8 mouse cellular contexts compared by ENCODE assay signal in the genomic region with DNA sequence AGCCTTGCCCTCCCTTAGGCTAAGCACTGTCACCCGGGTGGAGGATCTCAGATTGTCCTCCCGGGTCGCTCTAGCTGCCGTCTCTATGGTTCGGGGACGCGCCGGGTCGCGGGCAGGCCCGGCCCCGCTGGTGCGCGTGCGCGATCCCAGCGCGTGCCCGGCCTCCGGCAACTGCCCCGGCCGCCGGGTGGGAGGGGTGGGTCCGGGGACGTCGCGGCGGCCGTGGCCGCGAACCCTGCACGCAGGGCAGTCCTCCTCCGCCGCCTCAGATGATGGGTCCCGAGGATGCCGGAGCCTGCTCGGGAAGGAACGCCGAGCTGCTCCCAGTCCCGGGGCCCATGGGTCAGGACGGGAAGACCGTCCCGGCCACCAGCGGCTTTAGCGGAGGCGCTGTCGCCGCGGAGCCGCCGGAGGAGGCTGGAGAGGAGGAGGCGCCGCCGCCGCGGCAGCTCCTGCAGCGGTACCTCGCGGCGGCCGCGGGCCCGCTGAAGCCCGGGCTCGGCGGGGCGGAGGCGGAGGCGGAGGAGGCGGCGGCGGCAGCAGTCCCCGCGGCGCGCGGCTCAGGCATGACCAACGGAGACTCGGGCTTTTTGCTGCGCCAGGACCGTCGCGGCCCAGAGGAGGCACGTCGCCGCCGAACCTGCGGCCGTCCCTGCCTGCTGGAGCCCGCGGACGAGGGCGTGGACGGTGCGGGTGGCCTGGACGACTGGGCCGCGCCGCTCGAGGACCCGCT. TPM values are rescaled to one million over a fixed set of nuclear protein-coding genes. Genes with fewer than 3 reads are reported as not detected.
DNase-seq lines count a peak whose midpoint lies in the region; ATAC-seq lines count a peak whose summit lies in the region.

A gene (plus strand): TSS at position 142 of the 733 bp plus-strand sequence.

- intact Hi-C loops in left cerebral cortex, postnatal 10 days (cut with DNase I): no loop called here

- ATAC-seq in inflammation-experienced regulatory T-cells, adult 6 months: peak; percentile 79
- ATAC-seq in megakaryocyte-erythroid progenitor cell, adult 5-6 weeks (replicated peaks; ENCODE audit: low FRiP score, low TSS enrichment, poor library complexity, severe bottlenecking): peak; percentile 94

- DNase-seq in adipocyte (ENCODE audit: low spot score): peak; percentile 92
- peak; percentile 90 for DNase-seq in embryo, embryonic 10 days (ENCODE audit: low spot score)
- DNase-seq in gastrocnemius, postnatal 10 days: peak; percentile 91
- DNase-seq in left cerebral cortex, postnatal 10 days (ENCODE audit: extremely low spot score in 1 of 2, low spot score in 2 of 2): peak; percentile 76 to 94
- DNase-seq in right cerebral cortex, postnatal 25 days: peak; percentile 89
- DNase-seq in urinary bladder, postnatal 4 days (ENCODE audit: low spot score in 2 of 2): peak; percentile 88 to 90

RNA-seq across cellular contexts. Expression of the gene that starts here (rescaled TPM):
- total RNA-seq in gastrocnemius, postnatal 10 days (2021): 1 to 10 TPM; 4.2 to 5.3 TPM
- polyA plus RNA-seq in inflammation-experienced regulatory T-cells, adult 6 months (2017; shearing (Covaris generic)): 1 to 10 TPM; 1.0 to 1.9 (median 1.2) TPM
- total RNA-seq in left cerebral cortex, postnatal 10 days (2021): 10 to 100 TPM; 15.0 to 16.2 TPM
- total RNA-seq in megakaryocyte-erythroid progenitor cell, adult 5-6 weeks (2014; fragmentation: Nextera tagmentation): 1.9 and 4.3 TPM in 2 replicates
- 4.2 and 4.5 TPM in 2 replicates for total RNA-seq in megakaryocyte-erythroid progenitor cell, adult 5-6 weeks (2017)

Comparison
In these comparisons a context has a peak if more than half of its experiments do, and no peak if none do; other contexts are left out.
1. Peak in every context shown above with its lines: DNase-seq and ATAC-seq.